Comparison of ENCODE assay signal across 8 mouse cellular contexts in the genomic region with DNA sequence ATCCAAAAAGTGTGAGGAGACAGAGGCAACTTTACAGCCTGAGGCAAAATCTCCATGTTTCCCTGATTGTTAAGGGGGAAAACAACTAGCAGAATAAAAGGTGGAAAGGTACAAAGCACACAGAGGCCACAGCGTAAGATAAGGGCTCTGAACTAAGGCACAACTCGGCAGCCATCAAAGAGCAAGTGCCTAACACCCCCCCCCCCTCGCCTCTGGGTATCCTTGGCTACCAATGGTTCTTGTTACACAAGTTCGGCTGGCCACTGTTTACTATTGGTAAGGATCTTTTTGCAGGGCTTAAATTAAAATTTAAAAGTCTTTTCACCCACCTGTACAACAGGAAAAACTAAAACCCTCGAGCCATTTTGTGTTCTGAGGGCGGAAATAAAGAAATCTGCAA. TPM values are rescaled to one million over a fixed set of nuclear protein-coding genes. Genes with fewer than 3 reads are reported as not detected.
DNase-seq lines count a peak whose midpoint lies in the region; ATAC-seq and TF ChIP-seq lines count a peak whose summit lies in the region.

No protein-coding gene starts in this region.

- no peak overlapping the region for H3K9ac ChIP-seq in liver, adult 2 months (ENCODE audit: low read depth, low read length)
- no peak overlapping the region for H3K9ac ChIP-seq in intestine, embryonic 14.5 days (ENCODE audit: low read length)
- no peak overlapping the region for H3K9ac ChIP-seq in neural tube, embryonic 12.5 days

- H3K4me1 ChIP-seq in liver, adult 2 months (ENCODE audit: control insufficient read depth, insufficient read depth, low read length) = peaks cover 11% of the 10 kb centered on the region; the same call in 1 of the 2 replicates
- H3K4me1 ChIP-seq in intestine, embryonic 14.5 days (replicated peaks; ENCODE audit: control insufficient read depth, insufficient read depth, low read length) = no peaks in the 10 kb centered on the region
- H3K4me1 ChIP-seq in neural tube, embryonic 12.5 days = no peaks in the 10 kb centered on the region

- no peaks in the 10 kb centered on the region for H3K9me3 ChIP-seq in intestine, embryonic 14.5 days (ENCODE audit: control insufficient read depth, low read length)
- H3K9me3 ChIP-seq in neural tube, embryonic 12.5 days = no peaks in the 10 kb centered on the region

- DNase-seq in liver, adult 2 months (ENCODE audit: extremely low read depth, low read depth, low spot score) = peak; percentile 20
- no peak for DNase-seq in liver
- DNase-seq in embryo, embryonic 10 days (ENCODE audit: low spot score) = peak; percentile 10
- DNase-seq in intestine, embryonic 14.5 days (ENCODE audit: low spot score) = no peak
- no peak for DNase-seq in ovary, postnatal 36 days (ENCODE audit: low spot score)
- no peak for DNase-seq in cerebellum, postnatal 25 days
- no peak for DNase-seq in left cerebral cortex, adult 2 months (ENCODE audit: extremely low spot score in 1 of 2, low spot score in 2 of 2)

- H3K27me3 ChIP-seq in liver, adult 2 months (ENCODE audit: control insufficient read depth, insufficient read depth, low read length) = no peaks in the 10 kb centered on the region
- H3K27me3 ChIP-seq in intestine, embryonic 14.5 days (replicated peaks; ENCODE audit: control insufficient read depth, insufficient read depth, low read length) = no peaks in the 10 kb centered on the region
- no peaks in the 10 kb centered on the region for H3K27me3 ChIP-seq in neural tube, embryonic 12.5 days (replicated peaks)

- peaks cover 3% of the 10 kb centered on the region; the same call in 1 of the 2 replicates for H3K36me3 ChIP-seq in liver, adult 2 months (ENCODE audit: control insufficient read depth, insufficient read depth, low read length)
- H3K36me3 ChIP-seq in intestine, embryonic 14.5 days (ENCODE audit: control insufficient read depth, insufficient read depth, low read length) = peaks cover 8% of the 10 kb centered on the region; the same call in 1 of the 2 replicates
- H3K36me3 ChIP-seq in neural tube, embryonic 12.5 days = no peaks in the 10 kb centered on the region

- no peak for ATAC-seq in intestine, embryonic 14.5 days (replicated peaks; ENCODE audit: low FRiP score, low TSS enrichment, low read depth)
- ATAC-seq in neural tube, embryonic 12.5 days (ENCODE audit: low FRiP score, low read depth) = no peak

- no peak for TF ChIP-seq POLR2A in liver, adult 2 months (IDR thresholded peaks at IDR 0.05; ENCODE audit: extremely low read depth, insufficient read depth, low read length)

- peaks cover 2% of the 10 kb centered on the region; the same call in 1 of the 2 replicates for H3K79me2 ChIP-seq in liver, adult 2 months (ENCODE audit: control insufficient read depth, insufficient read depth, low read length)

- intact Hi-C loops in left cerebral cortex, adult 2 months (cut with DNase I) = no loop called here

- H3K27ac ChIP-seq in liver, adult 2 months (replicated peaks; ENCODE audit: insufficient read depth, low read depth, low read length) = no peak overlapping the region
- no peak overlapping the region for H3K27ac ChIP-seq in intestine, embryonic 14.5 days (ENCODE audit: low read depth)
- H3K27ac ChIP-seq in neural tube, embryonic 12.5 days = no peak overlapping the region
- H3K27ac ChIP-seq in left cerebral cortex, adult 2 months = no peak overlapping the region

- peak overlapping the region; percentile 53 for H3K4me2 ChIP-seq in intestine, embryonic 14.5 days (ENCODE audit: low read length)
- H3K4me2 ChIP-seq in neural tube, embryonic 12.5 days (replicated peaks) = peak overlapping the region; percentile 65

- WGBS in liver, adult 2 months = 24% methylated on average over 6 of the region's 6 CpGs
- 44% methylated on average over 6 of the region's 6 CpGs for WGBS in intestine, embryonic 14.5 days
- WGBS in neural tube, embryonic 12.5 days = 30% methylated on average over 6 of the region's 6 CpGs

- no peak for TF ChIP-seq CTCF in liver, adult 2 months (IDR thresholded peaks at IDR 0.05; ENCODE audit: low read depth, low read length)
- no peak for TF ChIP-seq CTCF in left cerebral cortex, adult 2 months (IDR thresholded peaks at IDR 0.05)

- no peak overlapping the region for H3K4me3 ChIP-seq in liver, adult 2 months (ENCODE audit: insufficient read depth, low read depth, low read length)
- no peak overlapping the region for H3K4me3 ChIP-seq in intestine, embryonic 14.5 days (ENCODE audit: low read depth, low read length)
- H3K4me3 ChIP-seq in neural tube, embryonic 12.5 days = no peak overlapping the region
- no peak overlapping the region for H3K4me3 ChIP-seq in left cerebral cortex, adult 2 months

RNA-seq across cellular contexts. Expression of gene Pdha1, which starts 2.5 kb away (rescaled TPM):
- 95.5 and 139 TPM in 2 replicates for total RNA-seq in liver, adult 2 months (2014; rRNA removed)
- polyA plus RNA-seq in liver, adult 2 months (2012; rRNA removed) = 38.4 and 41.7 TPM in 2 replicates
- polyA plus RNA-seq in intestine, embryonic 14.5 days (2014; fragmentation: Nextera tagmentation; extraction: Ambion mirVana) = 120 and 126 TPM in 2 replicates
- polyA plus RNA-seq in neural tube, embryonic 12.5 days (2016; fragmentation: Nextera tagmentation; extraction: Ambion mirVana) = 86.6 and 100 TPM in 2 replicates
- 100 to 1,000 TPM; 204 to 231 TPM for total RNA-seq in left cerebral cortex, adult 2 months (2021)

Comparison
In these comparisons a context has a peak if more than half of its experiments do, and no peak if none do; other contexts are left out.
1. DNase-seq: peak in liver, adult 2 months (single experiment) and embryo, embryonic 10 days (single experiment); none in liver (single experiment), intestine, embryonic 14.5 days (single experiment), ovary, postnatal 36 days (single experiment), cerebellum, postnatal 25 days (0 of 2) and left cerebral cortex, adult 2 months (0 of 2).